Mouse (Mus musculus) forebrain, embryonic 15.5 days (tissue): ENCODE data around the gene Cck. TPM values are rescaled to one million over a fixed set of nuclear protein-coding genes. Genes with fewer than 3 reads are reported as not detected.
"Not testable (repeated sequence)": the region's sequence is repeated elsewhere in the genome, so short reads cannot be mapped to it uniquely, and the experiment has no call there.

Experiments
- ATAC-seq: fragments of 200-750 bp; cut with Nextera tagmentation; replicated peaks from 2 replicates; pipeline ENCODE4 v1.8.0; 2017; ENCODE audit warnings: mild to moderate bottlenecking, moderate TSS enrichment, moderate library complexity
- H3K27ac ChIP-seq: fragments of 300-500 bp; sonication (generic); replicated peaks from 2 replicates; pipeline ENCODE4 v1.5.1; 2015; ENCODE audit warnings: mild to moderate bottlenecking, inconsistent platforms
- H3K27me3 ChIP-seq: fragments of 300-500 bp; sonication (generic); 2 replicates; pipeline ENCODE4 v1.6.1; 2015; ENCODE audit warnings: inconsistent platforms
- H3K36me3 ChIP-seq: fragments of 300-500 bp; sonication (generic); 2 replicates; pipeline ENCODE4 v1.6.1; 2015; ENCODE audit warnings: mild to moderate bottlenecking, inconsistent platforms
- H3K4me1 ChIP-seq: fragments of 300-500 bp; sonication (generic); 2 replicates; pipeline ENCODE4 v1.6.1; 2015; ENCODE audit warnings: inconsistent platforms
- H3K4me2 ChIP-seq: fragments of 300-500 bp; sonication (generic); replicated peaks from 2 replicates; pipeline ENCODE4 v1.6.1; 2015; ENCODE audit warnings: mild to moderate bottlenecking, inconsistent platforms
- H3K4me3 ChIP-seq: fragments of 300-500 bp; sonication (generic); 2 replicates; pipeline ENCODE4 v1.5.1; 2015; ENCODE audit warnings: mild to moderate bottlenecking, inconsistent platforms
- H3K9ac ChIP-seq: fragments of 300-500 bp; sonication (generic); replicated peaks from 2 replicates; pipeline ENCODE4 v1.6.1; 2015; ENCODE audit warnings: mild to moderate bottlenecking, inconsistent platforms
- H3K9me3 ChIP-seq: fragments of 300-500 bp; sonication (generic); 2 replicates; pipeline ENCODE4 v1.6.1; 2016; ENCODE audit warnings: inconsistent platforms
- WGBS: fragments of 180-500 bp; shearing (Covaris S2); methylation state at CpG from one replicate; pipeline ENCODE4 v1.1.7; 2015; ENCODE audit warnings: mixed read lengths; 5-methylcytosine and 5-hydroxymethylcytosine counted together
- polyA plus RNA-seq: library from polyadenylated mRNA; unstranded; fragments of >200 nt; fragmentation: Nextera tagmentation; extraction: Ambion mirVana; gene quantifications from 2 replicates; pipeline ENCODE4 v1.2.1, GENCODE M21; 2015

Gene Cck
- polyA plus RNA-seq, 1 experiment from 2014 or later = 30.0 TPM

GRCm38 (mm10) chr9:121456739-121457515 is 38.6 kb downstream of the Cck start:
- 89% methylated on average over 13 of the region's 13 CpGs for WGBS
- peaks cover 67% of the 10 kb centered on the region for H3K36me3 ChIP-seq
- ATAC-seq = no peak
- H3K4me2 ChIP-seq = no peak overlapping the region
- H3K4me1 ChIP-seq = no peaks in the 10 kb centered on the region
- no peak overlapping the region for H3K4me3 ChIP-seq
- H3K9ac ChIP-seq = no peak overlapping the region
- H3K27ac ChIP-seq = no peak overlapping the region
- H3K9me3 ChIP-seq = no peaks in the 10 kb centered on the region
- H3K27me3 ChIP-seq = no peaks in the 10 kb centered on the region

- WGBS = 95% methylated on average over 3 of the region's 3 CpGs
- Histone ChIP-seq H3K36me3 (peaks cover 61% of the 10 kb centered on the region), H3K9me3 (no peaks in the 10 kb centered on the region), H3K4me1 (no peaks in the 10 kb centered on the region), H3K4me2 (no peak overlapping the region), H3K27me3 (no peaks in the 10 kb centered on the region), H3K9ac (no peak overlapping the region), H3K4me3 (no peak overlapping the region), H3K27ac (no peak overlapping the region)
- no peak for ATAC-seq
Observed at GRCm38 (mm10) chr9:121454891-121455290, 40.6 kb downstream of the Cck start.

DNA sequence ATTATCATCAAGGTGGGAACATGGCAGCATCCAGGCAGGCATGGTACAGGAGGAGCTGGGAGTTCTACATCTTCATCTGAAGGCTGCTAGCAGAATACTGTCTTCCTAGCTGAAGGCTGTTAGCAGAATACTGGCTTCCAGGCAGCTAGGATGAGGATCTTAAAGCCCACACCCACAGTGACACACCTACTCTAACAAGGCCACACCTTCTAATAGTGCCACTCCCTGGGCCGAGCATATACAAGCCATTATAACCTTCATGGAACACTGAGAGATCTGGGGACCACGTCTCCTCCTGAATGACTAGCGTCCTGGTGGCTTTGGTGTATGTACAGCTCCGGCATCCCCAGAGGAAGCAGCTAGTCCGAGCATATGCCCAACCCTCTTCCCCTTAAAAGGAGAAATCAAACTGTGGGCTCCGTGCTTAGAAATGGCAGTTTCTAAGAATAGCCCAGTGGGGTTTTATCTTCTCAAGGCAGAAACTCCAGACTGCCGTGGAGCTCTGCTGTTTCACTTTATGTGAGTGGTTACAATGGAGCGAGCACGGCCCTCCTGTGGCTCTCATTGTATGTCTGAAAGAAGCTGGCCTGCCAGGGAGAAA is 43.1 kb downstream of the Cck start:
- not testable (repeated sequence) for H3K4me1 ChIP-seq, H3K9me3 ChIP-seq, H3K9ac ChIP-seq, ATAC-seq, H3K27me3 ChIP-seq, H3K4me3 ChIP-seq, H3K4me2 ChIP-seq
- Histone ChIP-seq H3K36me3 (peaks cover 74% of the 10 kb centered on the region), H3K27ac (peak overlapping the region; percentile 43)
- WGBS = 41% methylated on average over 9 of the region's 9 CpGs

- Histone ChIP-seq H3K4me3 (no peak overlapping the region), H3K4me1 (peaks cover 11% of the 10 kb centered on the region), H3K9ac (no peak overlapping the region), H3K36me3 (peaks cover 75% of the 10 kb centered on the region), H3K9me3 (no peaks in the 10 kb centered on the region), H3K27ac (peak overlapping the region; percentile 75), H3K4me2 (no peak overlapping the region), H3K27me3 (no peaks in the 10 kb centered on the region)
- peak; percentile 42; the same call in 1 of the 2 replicates for ATAC-seq
- 79% methylated on average over 13 of the region's 13 CpGs for WGBS
Observed at GRCm38 (mm10) chr9:121446431-121446831, 49.1 kb downstream of the Cck start.

- no peak overlapping the region for H3K4me3 ChIP-seq
- no peaks in the 10 kb centered on the region for H3K9me3 ChIP-seq
- H3K36me3 ChIP-seq = peaks cover 72% of the 10 kb centered on the region
- no peak overlapping the region for H3K9ac ChIP-seq
- H3K27ac ChIP-seq = peak overlapping the region; percentile 75
- no peaks in the 10 kb centered on the region for H3K27me3 ChIP-seq
- no peak overlapping the region for H3K4me2 ChIP-seq
- ATAC-seq = no peak
- 88% methylated on average over 2 of the region's 2 CpGs for WGBS
- peaks cover 11% of the 10 kb centered on the region for H3K4me1 ChIP-seq
Observed at GRCm38 (mm10) chr9:121445364-121445763, 50.1 kb downstream of the Cck start.

DNA sequence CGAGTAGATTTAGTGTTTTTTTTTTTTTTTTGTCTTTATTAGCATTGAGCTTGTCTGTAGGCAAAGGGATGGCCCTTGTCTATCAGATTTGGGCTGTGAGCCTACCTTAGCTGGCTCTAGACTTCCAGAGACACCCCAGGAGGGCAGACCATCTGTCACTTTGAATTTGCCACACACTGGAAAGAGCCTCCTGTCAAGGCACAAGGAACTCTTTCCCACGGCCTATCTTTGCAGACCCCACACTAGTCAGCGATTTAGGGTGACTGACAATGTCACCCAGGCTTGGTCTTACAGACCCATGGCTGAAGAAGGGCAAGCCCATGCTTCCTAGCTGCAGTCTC is 51.2 kb downstream of the Cck start:
- no peak for ATAC-seq
- Histone ChIP-seq H3K9ac (no peak overlapping the region), H3K9me3 (no peaks in the 10 kb centered on the region), H3K4me2 (no peak overlapping the region), H3K27ac (peak overlapping the region; percentile 70), H3K36me3 (peaks cover 65% of the 10 kb centered on the region), H3K4me1 (peaks cover 11% of the 10 kb centered on the region), H3K4me3 (no peak overlapping the region), H3K27me3 (no peaks in the 10 kb centered on the region)
- 60% methylated on average over 3 of the region's 3 CpGs for WGBS

DNA sequence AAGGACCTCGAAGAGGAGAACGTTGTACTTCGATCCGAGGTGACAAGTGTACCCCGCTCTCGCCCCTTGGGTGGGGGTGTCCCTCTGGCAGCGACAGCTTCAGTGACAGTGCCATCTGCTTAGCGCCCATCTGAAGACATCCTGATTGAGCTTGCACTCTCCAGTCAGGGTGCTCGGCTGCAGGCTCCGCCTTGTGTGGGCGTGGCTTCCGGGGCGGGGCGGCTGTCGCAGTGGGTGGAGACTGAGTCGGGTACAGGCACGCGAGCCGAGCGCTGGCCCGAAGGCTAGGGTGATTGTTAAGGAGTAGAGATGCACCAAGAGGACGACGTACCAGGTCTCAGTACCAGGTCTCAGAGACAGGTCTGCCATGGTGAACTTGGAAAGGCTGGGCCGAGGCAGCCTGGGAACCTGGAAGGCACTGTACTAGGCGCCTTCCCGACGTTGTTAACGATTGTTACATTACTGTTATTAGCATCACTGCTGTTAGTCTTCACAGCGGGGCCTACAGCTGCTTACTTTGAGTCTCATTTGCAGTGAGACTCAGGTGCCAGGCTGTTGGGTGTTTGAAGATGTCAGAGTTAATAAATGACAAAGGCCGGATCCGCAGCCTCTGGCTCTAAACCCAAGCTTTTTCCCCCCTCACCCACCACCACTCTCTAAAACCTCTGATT is 51.7 kb downstream of the Cck start:
- H3K9me3 ChIP-seq = no peaks in the 10 kb centered on the region
- no peak overlapping the region for H3K4me2 ChIP-seq
- no peak for ATAC-seq
- H3K4me3 ChIP-seq = no peak overlapping the region
- H3K27me3 ChIP-seq = no peaks in the 10 kb centered on the region
- H3K4me1 ChIP-seq = peaks cover 11% of the 10 kb centered on the region
- H3K27ac ChIP-seq = peak overlapping the region; percentile 70
- H3K9ac ChIP-seq = no peak overlapping the region
- 60% methylated on average over 31 of the region's 31 CpGs for WGBS
- peaks cover 60% of the 10 kb centered on the region for H3K36me3 ChIP-seq

GRCm38 (mm10) chr9:121442145-121442544 is 53.3 kb downstream of the Cck start:
- Histone ChIP-seq H3K9ac (no peak overlapping the region), H3K27ac (no peak overlapping the region; the same call in 1 of the 2 replicates), H3K9me3 (no peaks in the 10 kb centered on the region), H3K4me3 (no peak overlapping the region), H3K36me3 (peaks cover 43% of the 10 kb centered on the region), H3K4me1 (peaks cover 11% of the 10 kb centered on the region), H3K4me2 (no peak overlapping the region), H3K27me3 (no peaks in the 10 kb centered on the region)
- 91% methylated on average over 1 of the region's 1 CpGs for WGBS
- ATAC-seq = no peak

Other genes starting within 250 kb of the Cck start
- 127 and 134 TPM in 2 replicates for gene Ulk4, start 218.5 kb downstream of the Cck start, polyA plus RNA-seq
- 75.8 and 78.7 TPM in 2 replicates for gene Trak1, start 198.2 kb downstream of the Cck start, polyA plus RNA-seq
- gene Lyzl4, start 146.4 kb upstream of the Cck start, polyA plus RNA-seq = not detected in 2 replicates
- gene Vipr1, start 147.0 kb upstream of the Cck start, polyA plus RNA-seq = 0.45 and 0.77 TPM in 2 replicates
- gene Sec22c, start 209.8 kb upstream of the Cck start, polyA plus RNA-seq = 33.9 and 39.2 TPM in 2 replicates
- gene Ss18l2, start 214.6 kb upstream of the Cck start, polyA plus RNA-seq = 145 TPM in 2 replicates
- 57.5 and 58.4 TPM in 2 replicates for gene Nktr, start 223.5 kb upstream of the Cck start, polyA plus RNA-seq